In the genomic region with DNA sequence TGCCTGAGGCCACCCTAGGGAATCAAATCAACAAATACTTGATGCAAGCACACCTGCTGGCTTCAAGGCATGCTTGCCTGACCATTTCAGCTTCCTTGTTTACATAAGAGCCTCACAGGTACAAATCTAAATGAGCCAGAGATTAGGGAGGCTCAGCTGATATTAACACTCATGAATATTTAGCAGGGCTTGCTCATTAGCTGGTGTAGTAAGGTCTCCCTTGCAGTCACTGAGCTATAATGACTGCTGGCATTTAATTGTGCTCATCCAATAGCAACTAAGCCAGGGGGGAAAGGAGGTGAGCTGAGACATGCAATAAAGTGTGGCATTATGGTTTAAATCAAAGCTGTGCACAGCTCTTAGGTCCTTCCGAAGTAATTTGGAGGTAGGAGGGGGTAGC, we compare ENCODE assay signal across 16 mouse cellular contexts.
DNase-seq lines count a peak whose midpoint lies in the region; ATAC-seq lines count a peak whose summit lies in the region.
"Had no signal": no experiment of that assay in that cellular context is flagged by ENCODE, and none has a peak within 500 bp of the region (broad histone marks: within the 10 kb centered on the region; RNA-seq: fewer than 3 reads in every experiment).

No protein-coding gene starts in this region.

- no peaks in the 10 kb centered on the region for H3K36me3 ChIP-seq in hindbrain, embryonic 12.5 days
- H3K36me3 ChIP-seq in hindbrain, embryonic 10.5 days: no peaks in the 10 kb centered on the region
- H3K36me3 ChIP-seq in midbrain, embryonic 16.5 days (ENCODE audit: control insufficient read depth, insufficient read depth, low read length): no peaks in the 10 kb centered on the region
- H3K36me3 ChIP-seq: heart, embryonic 13.5 days; limb, embryonic 13.5 days had no signal

- no peak for DNase-seq in hindbrain, embryonic 10.5 days (ENCODE audit: low spot score)
- peak; percentile 30 for DNase-seq in retina, adult 2 months (ENCODE audit: low read depth, low spot score)
- DNase-seq in retina, embryonic 14.5 days (ENCODE audit: low spot score): no peak
- no peak for DNase-seq in gastrocnemius, postnatal 4 days (ENCODE audit: low spot score in 2 of 2)
- DNase-seq in ovary, postnatal 36 days (ENCODE audit: low spot score): no peak
- DNase-seq: adrenal gland, adult 2 months; cerebellum, adult 11-12 months; cerebellum, postnatal 36 days; forebrain, postnatal 0 days; heart, postnatal 4 days; right cerebral cortex, postnatal 25 days had no signal

- no peaks in the 10 kb centered on the region for H3K9me3 ChIP-seq in hindbrain, embryonic 12.5 days (replicated peaks)
- H3K9me3 ChIP-seq in hindbrain, embryonic 10.5 days: no peaks in the 10 kb centered on the region
- H3K9me3 ChIP-seq in midbrain, embryonic 16.5 days (replicated peaks; ENCODE audit: control insufficient read depth, low read length, poor library complexity, severe bottlenecking): no peaks in the 10 kb centered on the region

- no peak overlapping the region for H3K4me3 ChIP-seq in hindbrain, embryonic 12.5 days
- H3K4me3 ChIP-seq in hindbrain, embryonic 10.5 days: no peak overlapping the region
- no peak overlapping the region for H3K4me3 ChIP-seq in midbrain, embryonic 16.5 days (ENCODE audit: low read depth, low read length)
- H3K4me3 ChIP-seq: heart, embryonic 13.5 days; limb, embryonic 13.5 days had no signal

- no peak overlapping the region for H3K27ac ChIP-seq in hindbrain, embryonic 12.5 days
- H3K27ac ChIP-seq in hindbrain, embryonic 10.5 days: no peak overlapping the region
- no peak overlapping the region for H3K27ac ChIP-seq in midbrain, embryonic 16.5 days (ENCODE audit: low read length)
- H3K27ac ChIP-seq: heart, embryonic 13.5 days; limb, embryonic 13.5 days; liver, embryonic 14.5 days had no signal

- H3K27me3 ChIP-seq in hindbrain, embryonic 12.5 days: no peaks in the 10 kb centered on the region
- no peaks in the 10 kb centered on the region for H3K27me3 ChIP-seq in hindbrain, embryonic 10.5 days (ENCODE audit: insufficient read depth, poor library complexity, severe bottlenecking)
- no peaks in the 10 kb centered on the region for H3K27me3 ChIP-seq in midbrain, embryonic 16.5 days (ENCODE audit: control insufficient read depth, insufficient read depth, low read depth, low read length)
- H3K27me3 ChIP-seq: heart, embryonic 13.5 days; limb, embryonic 13.5 days had no signal

- 65% methylated on average over 1 of the region's 1 CpGs for WGBS in hindbrain, embryonic 12.5 days
- 64% methylated on average over 1 of the region's 1 CpGs for WGBS in hindbrain, embryonic 10.5 days
- WGBS in midbrain, embryonic 16.5 days: 29% methylated on average over 1 of the region's 1 CpGs

- peak; percentile 56 for ATAC-seq in hindbrain, embryonic 12.5 days (ENCODE audit: low FRiP score)
- ATAC-seq in midbrain, embryonic 16.5 days: peak; percentile 42; the same call in 1 of the 2 replicates
- ATAC-seq: forebrain, postnatal 0 days had no signal

- no peak overlapping the region for H3K9ac ChIP-seq in hindbrain, embryonic 12.5 days
- H3K9ac ChIP-seq in midbrain, embryonic 16.5 days (ENCODE audit: low read depth, low read length): no peak overlapping the region
- H3K9ac ChIP-seq: forebrain, postnatal 0 days; heart, embryonic 13.5 days; limb, embryonic 13.5 days; liver, embryonic 14.5 days had no signal

- no peak overlapping the region for H3K4me2 ChIP-seq in hindbrain, embryonic 12.5 days (replicated peaks)
- no peak overlapping the region for H3K4me2 ChIP-seq in midbrain, embryonic 16.5 days (ENCODE audit: low read length)
- H3K4me2 ChIP-seq: heart, embryonic 13.5 days; limb, embryonic 13.5 days had no signal

- 0 out of 2 replicates have a peak, but pooled peaks cover 5% of the 10 kb centered on the region for H3K4me1 ChIP-seq in hindbrain, embryonic 12.5 days
- no peaks in the 10 kb centered on the region for H3K4me1 ChIP-seq in hindbrain, embryonic 10.5 days (replicated peaks)
- H3K4me1 ChIP-seq in midbrain, embryonic 16.5 days (ENCODE audit: control insufficient read depth, insufficient read depth, low read length): peaks cover 8% of the 10 kb centered on the region
- H3K4me1 ChIP-seq: heart, embryonic 13.5 days; limb, embryonic 13.5 days had no signal
